ENCODE assay signal across 8 mouse cellular contexts in genomic region chr19:41847992-41848851, GRCm38 (mm10). TPM values are rescaled to one million over a fixed set of nuclear protein-coding genes. Genes with fewer than 3 reads are reported as not detected.
DNase-seq lines count a peak whose midpoint lies in the region; ATAC-seq and TF ChIP-seq lines count a peak whose summit lies in the region.

Gene Frat2 (minus strand): TSS chr19:41848132.

- H3K4me1 ChIP-seq in cortical plate, adult 2 months (ENCODE audit: control insufficient read depth, insufficient read depth, low read length): no peaks in the 10 kb centered on the region

- ATAC-seq in activated CD4-positive, CD25-positive, alpha-beta regulatory T cell, adult 4 months: peak; percentile 88
- peak; percentile 90 for ATAC-seq in inflammation-experienced regulatory T-cells, adult 6 months
- ATAC-seq in megakaryocyte-erythroid progenitor cell, adult 5-6 weeks (replicated peaks; ENCODE audit: low FRiP score, low TSS enrichment, poor library complexity, severe bottlenecking): peak; percentile 91

- H3K4me3 ChIP-seq in cortical plate, adult 2 months (ENCODE audit: insufficient read depth, low read length): peak within 1 kb of the TSS; percentile 91

- H3K27ac ChIP-seq in cortical plate, adult 2 months (ENCODE audit: insufficient read depth, low read length): peak within 1 kb of the TSS; percentile 99

- TF ChIP-seq CTCF in cortical plate, adult 2 months (IDR thresholded peaks at IDR 0.05; ENCODE audit: extremely low read depth, insufficient read depth, low read length): no peak

- TF ChIP-seq POLR2A in cortical plate, adult 2 months (IDR thresholded peaks at IDR 0.05; ENCODE audit: extremely low read depth, insufficient read depth, low read length): peak; percentile 54; the same call in 1 of the 2 replicates

- DNase-seq in gastrocnemius, postnatal 10 days: peak; percentile 84
- DNase-seq in left cerebral cortex, postnatal 10 days (ENCODE audit: extremely low spot score in 1 of 2, low spot score in 2 of 2): peak; percentile 76 to 93
- DNase-seq in right cerebral cortex, postnatal 25 days: peak; percentile 89
- DNase-seq in urinary bladder, postnatal 4 days (ENCODE audit: low spot score in 2 of 2): peak; percentile 82 to 87

- intact Hi-C loops in left cerebral cortex, postnatal 10 days (cut with DNase I): no loop called here

RNA-seq across cellular contexts. Expression of gene Frat2, which starts in this region (rescaled TPM):
- 1 to 10 TPM in 1 of 2 experiments, under 1 TPM in 1; 0.65 to 1.5 TPM for polyA plus RNA-seq in activated CD4-positive, CD25-positive, alpha-beta regulatory T cell, adult 4 months (2017; shearing (Covaris generic))
- polyA plus RNA-seq in cortical plate, adult 2 months (2012; rRNA removed): 5.8 and 6.2 TPM in 2 replicates
- 10 to 100 TPM; 17.3 to 23.7 TPM for total RNA-seq in gastrocnemius, postnatal 10 days (2021)
- 1 to 10 TPM in 2 of 3 experiments, under 1 TPM in 1; 0.33 to 1.5 (median 1.3) TPM for polyA plus RNA-seq in inflammation-experienced regulatory T-cells, adult 6 months (2017; shearing (Covaris generic))
- 10 to 100 TPM; 11.0 to 11.6 TPM for total RNA-seq in left cerebral cortex, postnatal 10 days (2021)
- total RNA-seq in megakaryocyte-erythroid progenitor cell, adult 5-6 weeks (2014; fragmentation: Nextera tagmentation): 30.5 and 32.9 TPM in 2 replicates
- total RNA-seq in megakaryocyte-erythroid progenitor cell, adult 5-6 weeks (2017): 55.8 and 63.7 TPM in 2 replicates

Comparison
In these comparisons a context has a peak if more than half of its experiments do, and no peak if none do; other contexts are left out.
1. Peak in every context shown above with its lines: DNase-seq, ATAC-seq, H3K4me3 ChIP-seq and H3K27ac ChIP-seq.